Mouse (Mus musculus) limb, embryonic 15.5 days (tissue): ENCODE results near the gene Hist1h2be. TPM values are rescaled to one million over a fixed set of nuclear protein-coding genes. Genes with fewer than 3 reads are reported as not detected.
"Not testable (repeated sequence)": the region's sequence is repeated elsewhere in the genome, so short reads cannot be mapped to it uniquely, and the experiment has no call there.

Source experiments
- ATAC-seq: fragments of 200-750 bp; cut with Nextera tagmentation; 2 replicates; pipeline ENCODE4 v1.8.0; 2017; ENCODE audit warnings: low read depth, moderate TSS enrichment; ENCODE audit not compliant: insufficient number of reproducible peaks, low FRiP score, low TSS enrichment
- H3K27ac ChIP-seq: fragments of 300-500 bp; sonication (generic); 2 replicates; pipeline ENCODE4 v1.5.1; 2015; ENCODE audit warnings: moderate library complexity, mild to moderate bottlenecking, inconsistent platforms
- H3K27me3 ChIP-seq: fragments of 300-500 bp; sonication (generic); 2 replicates; pipeline ENCODE4 v1.6.1; 2015; ENCODE audit warnings: inconsistent platforms
- H3K36me3 ChIP-seq: fragments of 300-500 bp; sonication (generic); 2 replicates; pipeline ENCODE4 v1.6.1; 2015; ENCODE audit warnings: inconsistent platforms
- H3K4me1 ChIP-seq: fragments of 300-500 bp; sonication (generic); 2 replicates; pipeline ENCODE4 v1.6.1; 2015; ENCODE audit warnings: inconsistent platforms
- H3K4me2 ChIP-seq: fragments of 300-500 bp; sonication (generic); 2 replicates; pipeline ENCODE4 v1.6.1; 2015; ENCODE audit warnings: mild to moderate bottlenecking, inconsistent platforms
- H3K4me3 ChIP-seq: fragments of 300-500 bp; sonication (generic); 2 replicates; pipeline ENCODE4 v1.5.1; 2015; ENCODE audit warnings: mild to moderate bottlenecking, inconsistent platforms
- H3K9ac ChIP-seq: fragments of 300-500 bp; sonication (generic); 2 replicates; pipeline ENCODE4 v1.6.1; 2015; ENCODE audit warnings: inconsistent platforms
- H3K9me3 ChIP-seq: fragments of 300-500 bp; sonication (generic); 2 replicates; pipeline ENCODE4 v1.6.1; 2016; ENCODE audit warnings: inconsistent platforms
- WGBS: fragments of 180-500 bp; shearing (Covaris S2); methylation state at CpG from one replicate; pipeline ENCODE4 v1.1.7; 2015; 5-methylcytosine and 5-hydroxymethylcytosine counted together
- polyA plus RNA-seq: library from polyadenylated mRNA; unstranded; fragments of >200 nt; fragmentation: Nextera tagmentation; extraction: Ambion mirVana; gene quantifications from 2 replicates; pipeline ENCODE4 v1.2.1, GENCODE M21; 2015

Hist1h2be gene
- polyA plus RNA-seq, 1 experiment from 2014 or later: 1.9 TPM

- ATAC-seq: no peak
- H3K4me3 ChIP-seq: peak overlapping the region; percentile 46
- 0 out of 2 replicates have a peak overlapping the region, but pooled peaks have one; percentile 26 for H3K9ac ChIP-seq
- H3K4me2 ChIP-seq: peak overlapping the region; percentile 70
- WGBS: under 1% methylated on average over 22 of the region's 22 CpGs
- peak overlapping the region; percentile 91 for H3K27ac ChIP-seq
- no peaks in the 10 kb centered on the region for H3K9me3 ChIP-seq
- no peaks in the 10 kb centered on the region for H3K27me3 ChIP-seq
- H3K36me3 ChIP-seq: no peaks in the 10 kb centered on the region
- peaks cover 22% of the 10 kb centered on the region for H3K4me1 ChIP-seq
Measured at GRCm38 (mm10) chr13:23586099-23586939, 34.6 kb downstream of the Hist1h2be start.

- Histone ChIP-seq H3K27ac (peak overlapping the region; percentile 95), H3K4me3 (peak overlapping the region; percentile 46), H3K9ac (peak overlapping the region; percentile 55), H3K4me1 (peaks cover 22% of the 10 kb centered on the region), H3K4me2 (peak overlapping the region; percentile 70)
- H3K27me3 ChIP-seq, H3K36me3 ChIP-seq, H3K9me3 ChIP-seq: not testable (repeated sequence)
- ATAC-seq: peak; percentile 80
- under 1% methylated on average over 30 of the region's 36 CpGs for WGBS
Measured at GRCm38 (mm10) chr13:23585442-23586098, 35.4 kb downstream of the Hist1h2be start.

- no peak for ATAC-seq
Measured at GRCm38 (mm10) chr13:23585029-23585441, 35.9 kb downstream of the Hist1h2be start.

GRCm38 (mm10) chr13:23584331-23584730 lies 36.6 kb downstream of the Hist1h2be start:
- Histone ChIP-seq H3K4me1 (peaks cover 22% of the 10 kb centered on the region), H3K27ac (peak overlapping the region; percentile 95), H3K36me3 (no peaks in the 10 kb centered on the region), H3K4me2 (peak overlapping the region; percentile 70), H3K27me3 (no peaks in the 10 kb centered on the region), H3K9ac (no peak overlapping the region), H3K4me3 (peak overlapping the region; percentile 46), H3K9me3 (no peaks in the 10 kb centered on the region)
- ATAC-seq: no peak

More at GRCm38 (mm10) chr13:23585029-23585441, 35.9 kb downstream of the Hist1h2be start:
- H3K4me1 ChIP-seq: peaks cover 22% of the 10 kb centered on the region
- H3K9me3 ChIP-seq: no peaks in the 10 kb centered on the region
- peak overlapping the region; percentile 46 for H3K4me3 ChIP-seq
- no peaks in the 10 kb centered on the region for H3K27me3 ChIP-seq
- H3K36me3 ChIP-seq: no peaks in the 10 kb centered on the region
- WGBS: under 1% methylated on average over 21 of the region's 21 CpGs
- peak overlapping the region; percentile 95 for H3K27ac ChIP-seq
- peak overlapping the region; percentile 55 for H3K9ac ChIP-seq
- peak overlapping the region; percentile 70 for H3K4me2 ChIP-seq

- H3K9me3 ChIP-seq: no peaks in the 10 kb centered on the region
- no peak overlapping the region for H3K4me2 ChIP-seq
Measured at GRCm38 (mm10) chr13:23583387-23584068, 37.4 kb downstream of the Hist1h2be start.

GRCm38 (mm10) chr13:23582219-23583056 lies 38.5 kb downstream of the Hist1h2be start:
- Histone ChIP-seq H3K9me3 (no peaks in the 10 kb centered on the region), H3K27ac (peak overlapping the region; percentile 81), H3K4me1 (peaks cover 22% of the 10 kb centered on the region), H3K9ac (peak overlapping the region; percentile 37), H3K4me2 (peak overlapping the region; percentile 66), H3K36me3 (no peaks in the 10 kb centered on the region), H3K27me3 (no peaks in the 10 kb centered on the region), H3K4me3 (peak overlapping the region; percentile 49)
- no peak for ATAC-seq
- 7% methylated on average over 6 of the region's 6 CpGs for WGBS

More at GRCm38 (mm10) chr13:23583387-23584068, 37.4 kb downstream of the Hist1h2be start:
- peak overlapping the region; percentile 81 for H3K27ac ChIP-seq
- peaks cover 22% of the 10 kb centered on the region for H3K4me1 ChIP-seq
- no peaks in the 10 kb centered on the region for H3K36me3 ChIP-seq
- H3K27me3 ChIP-seq: no peaks in the 10 kb centered on the region
- H3K4me3 ChIP-seq: no peak overlapping the region
- no peak overlapping the region for H3K9ac ChIP-seq
- no peak for ATAC-seq

GRCm38 (mm10) chr13:23581408-23582218 lies 39.3 kb downstream of the Hist1h2be start, which contains the start of gene Hist1h4d:
Gene Hist1h4d, plus strand, starts transcription at chr13:23581598.
- WGBS: under 1% methylated on average over 43 of the region's 43 CpGs

GRCm38 (mm10) chr13:23577835-23578234 lies 43.1 kb downstream of the Hist1h2be start:
- Histone ChIP-seq H3K36me3 (no peaks in the 10 kb centered on the region), H3K4me2 (no peak overlapping the region), H3K4me1 (peaks cover 26% of the 10 kb centered on the region), H3K27me3 (no peaks in the 10 kb centered on the region), H3K9me3 (no peaks in the 10 kb centered on the region), H3K27ac (no peak overlapping the region), H3K9ac (no peak overlapping the region), H3K4me3 (no peak overlapping the region)
- no peak for ATAC-seq
- WGBS: 92% methylated on average over 1 of the region's 1 CpGs

More at GRCm38 (mm10) chr13:23581408-23582218, 39.3 kb downstream of the Hist1h2be start, which contains the start of gene Hist1h4d:
- ATAC-seq: peak; percentile 88
- Histone ChIP-seq H3K9ac (peak within 1 kb of the TSS; percentile 37), H3K27me3 (no peaks in the 10 kb centered on the region), H3K4me3 (peak within 1 kb of the TSS; percentile 49), H3K4me1 (peaks cover 26% of the 10 kb centered on the region), H3K27ac (peak within 1 kb of the TSS; percentile 81), H3K36me3 (no peaks in the 10 kb centered on the region), H3K4me2 (peak within 1 kb of the TSS; percentile 66), H3K9me3 (no peaks in the 10 kb centered on the region)

GRCm38 (mm10) chr13:23576906-23577639 lies 43.9 kb downstream of the Hist1h2be start:
- H3K4me1 ChIP-seq: peaks cover 25% of the 10 kb centered on the region
- WGBS: 41% methylated on average over 6 of the region's 6 CpGs
- H3K4me3 ChIP-seq: peak overlapping the region; percentile 40
- peak overlapping the region; percentile 57 for H3K4me2 ChIP-seq
- no peak overlapping the region for H3K9ac ChIP-seq
- no peaks in the 10 kb centered on the region for H3K9me3 ChIP-seq
- H3K27ac ChIP-seq: peak overlapping the region; percentile 78
- H3K27me3 ChIP-seq: no peaks in the 10 kb centered on the region
- H3K36me3 ChIP-seq: no peaks in the 10 kb centered on the region
- no peak for ATAC-seq

GRCm38 (mm10) chr13:23576351-23576881 lies 44.5 kb downstream of the Hist1h2be start:
- H3K9ac ChIP-seq: peak overlapping the region; percentile 50
- 7% methylated on average over 7 of the region's 7 CpGs for WGBS

More at GRCm38 (mm10) chr13:23576351-23576881, 44.5 kb downstream of the Hist1h2be start:
- Histone ChIP-seq H3K4me2 (peak overlapping the region; percentile 57), H3K4me3 (peak overlapping the region; percentile 40), H3K27ac (peak overlapping the region; percentile 78), H3K4me1 (peaks cover 25% of the 10 kb centered on the region), H3K27me3 (no peaks in the 10 kb centered on the region), H3K36me3 (no peaks in the 10 kb centered on the region), H3K9me3 (no peaks in the 10 kb centered on the region)
- no peak for ATAC-seq
